Mouse (Mus musculus) megakaryocyte, embryonic 14.5 days (primary cell): ENCODE results near the gene Sertm1. TPM values are rescaled to one million over a fixed set of nuclear protein-coding genes. Genes with fewer than 3 reads are reported as not detected.

Source experiments
- H3K27me3 ChIP-seq: replicated peaks from 2 replicates; pipeline ENCODE3; 2012; ENCODE audit warnings: inconsistent platforms
- H3K36me3 ChIP-seq: replicated peaks from 2 replicates; pipeline ENCODE3; 2012; ENCODE audit warnings: low read length, inconsistent platforms, mixed read lengths
- H3K4me1 ChIP-seq: 2 replicates; pipeline ENCODE4 v1.6.1; 2012; ENCODE audit warnings: inconsistent platforms
- H3K4me3 ChIP-seq: replicated peaks from 2 replicates; pipeline ENCODE3; 2012; ENCODE audit warnings: moderate library complexity, mild to moderate bottlenecking, inconsistent platforms
- H3K9me3 ChIP-seq: 2 replicates; pipeline ENCODE4 v1.6.1; 2012; ENCODE audit warnings: inconsistent platforms
- FLI1 ChIP-seq: IDR thresholded peaks from 2 replicates; pipeline ENCODE4 v1.6.1; 2012; ENCODE audit warnings: low read length, inconsistent platforms, mixed read lengths
- GATA1 ChIP-seq: IDR thresholded peaks from 3 replicates; pipeline ENCODE4 v1.6.1; 2012; ENCODE audit warnings: mixed read lengths, low read length, inconsistent platforms, borderline replicate concordance
- polyA plus RNA-seq: library from polyadenylated mRNA; stranded (reverse); fragments of >175 nt; gene quantifications from 2 replicates; pipeline ENCODE4 v1.2.3, GENCODE M21; 2012; ENCODE audit warnings: low replicate concordance; ENCODE audit not compliant: insufficient read depth

Sertm1 gene
- polyA plus RNA-seq: not detected in 2 replicates

GRCm38 (mm10) chr3:54915643-54916071 is at the start of gene Sertm1:
Sertm1 (minus strand) TSS chr3:54915887.
- H3K27me3 ChIP-seq: peaks cover 23% of the 10 kb centered on the region
- H3K4me3 ChIP-seq: peak within 1 kb of the TSS; percentile 12
- TF ChIP-seq FLI1 (no peak), GATA1 (no peak)
- H3K4me1 ChIP-seq: no peaks in the 10 kb centered on the region
- peaks cover 11% of the 10 kb centered on the region for H3K9me3 ChIP-seq
- no peaks in the 10 kb centered on the region for H3K36me3 ChIP-seq

- TF ChIP-seq GATA1 (no peak), FLI1 (no peak)
- no peaks in the 10 kb centered on the region for H3K9me3 ChIP-seq
- H3K27me3 ChIP-seq: no peaks in the 10 kb centered on the region
- no peak overlapping the region for H3K4me3 ChIP-seq
- no peaks in the 10 kb centered on the region for H3K36me3 ChIP-seq
- no peaks in the 10 kb centered on the region for H3K4me1 ChIP-seq
Observed at GRCm38 (mm10) chr3:54964948-54965506, 49.3 kb upstream of the Sertm1 start.

- Histone ChIP-seq H3K4me1 (no peaks in the 10 kb centered on the region), H3K27me3 (no peaks in the 10 kb centered on the region), H3K4me3 (no peak overlapping the region), H3K9me3 (no peaks in the 10 kb centered on the region), H3K36me3 (no peaks in the 10 kb centered on the region)
- TF ChIP-seq FLI1 (no peak), GATA1 (no peak)
Observed at GRCm38 (mm10) chr3:54943067-54943810, 27.6 kb upstream of the Sertm1 start.

- Histone ChIP-seq H3K9me3 (no peaks in the 10 kb centered on the region), H3K27me3 (no peaks in the 10 kb centered on the region), H3K36me3 (no peaks in the 10 kb centered on the region), H3K4me3 (no peak overlapping the region), H3K4me1 (no peaks in the 10 kb centered on the region)
- no peak for TF ChIP-seq GATA1
- no peak for TF ChIP-seq FLI1
Observed at GRCm38 (mm10) chr3:54934535-54934934, 18.8 kb upstream of the Sertm1 start.

- Histone ChIP-seq H3K4me1 (no peaks in the 10 kb centered on the region), H3K9me3 (no peaks in the 10 kb centered on the region), H3K27me3 (no peaks in the 10 kb centered on the region), H3K4me3 (no peak overlapping the region), H3K36me3 (no peaks in the 10 kb centered on the region)
- no peak for TF ChIP-seq GATA1
- TF ChIP-seq FLI1: no peak
Observed at GRCm38 (mm10) chr3:54932599-54932998, 16.9 kb upstream of the Sertm1 start.

- H3K36me3 ChIP-seq: no peaks in the 10 kb centered on the region
- H3K27me3 ChIP-seq: peaks cover 12% of the 10 kb centered on the region
- H3K4me3 ChIP-seq: no peak overlapping the region
- H3K4me1 ChIP-seq: no peaks in the 10 kb centered on the region
- TF ChIP-seq GATA1 (no peak), FLI1 (no peak)
- peaks cover 23% of the 10 kb centered on the region for H3K9me3 ChIP-seq
Observed at GRCm38 (mm10) chr3:54920425-54920824, 4.7 kb upstream of the Sertm1 start.

- Histone ChIP-seq H3K4me1 (no peaks in the 10 kb centered on the region), H3K9me3 (peaks cover 9% of the 10 kb centered on the region), H3K4me3 (no peak overlapping the region), H3K27me3 (peaks cover 23% of the 10 kb centered on the region), H3K36me3 (no peaks in the 10 kb centered on the region)
- TF ChIP-seq FLI1 (no peak), GATA1 (no peak)
Observed at GRCm38 (mm10) chr3:54914845-54915642, 643 bp downstream of the Sertm1 start.

GRCm38 (mm10) chr3:54908878-54909277 is 6.8 kb downstream of the Sertm1 start:
- H3K4me3 ChIP-seq: no peak overlapping the region
- TF ChIP-seq GATA1: no peak
- no peak for TF ChIP-seq FLI1

GRCm38 (mm10) chr3:54897974-54898373 is 17.7 kb downstream of the Sertm1 start:
- no peaks in the 10 kb centered on the region for H3K27me3 ChIP-seq
- H3K36me3 ChIP-seq: no peaks in the 10 kb centered on the region
- TF ChIP-seq GATA1: no peak
- TF ChIP-seq FLI1: no peak
- no peak overlapping the region for H3K4me3 ChIP-seq
- H3K4me1 ChIP-seq: no peaks in the 10 kb centered on the region
- H3K9me3 ChIP-seq: peaks cover 15% of the 10 kb centered on the region

More at GRCm38 (mm10) chr3:54908878-54909277, 6.8 kb downstream of the Sertm1 start:
- Histone ChIP-seq H3K36me3 (no peaks in the 10 kb centered on the region), H3K27me3 (no peaks in the 10 kb centered on the region), H3K9me3 (no peaks in the 10 kb centered on the region), H3K4me1 (no peaks in the 10 kb centered on the region)

GRCm38 (mm10) chr3:54894891-54895290 is 20.8 kb downstream of the Sertm1 start:
- no peaks in the 10 kb centered on the region for H3K36me3 ChIP-seq
- no peaks in the 10 kb centered on the region for H3K4me1 ChIP-seq
- TF ChIP-seq FLI1: no peak
- TF ChIP-seq GATA1: no peak
- H3K9me3 ChIP-seq: peaks cover 19% of the 10 kb centered on the region
- no peaks in the 10 kb centered on the region for H3K27me3 ChIP-seq
- H3K4me3 ChIP-seq: no peak overlapping the region
